Mouse (Mus musculus): ENCODE results near the gene Gm4846. TPM values are rescaled to one million over a fixed set of nuclear protein-coding genes. Genes with fewer than 3 reads are reported as not detected.
"Not testable (repeated sequence)": the region's sequence is repeated elsewhere in the genome, so short reads cannot be mapped to it uniquely, and the experiment has no call there.

Gm4846 gene
- not detected in 2 replicates for polyA plus RNA-seq (2014; fragmentation: Nextera tagmentation; extraction: Ambion mirVana)

GRCm38 (mm10) chr1:166497488-166497887, at the start of gene Gm4846:
Gene Gm4846 (minus strand): TSS chr1:166497588.
- not testable (repeated sequence) for H3K9ac ChIP-seq (replicated peaks; ENCODE audit: low read length); H3K4me2 ChIP-seq (ENCODE audit: low read depth, low read length); ATAC-seq (replicated peaks; ENCODE audit: insufficient number of reproducible peaks, low FRiP score, low TSS enrichment, low read depth); H3K9me3 ChIP-seq (replicated peaks; ENCODE audit: control insufficient read depth, low read length); H3K4me1 ChIP-seq (ENCODE audit: control insufficient read depth, insufficient read depth, low read length); H3K27ac ChIP-seq (replicated peaks; ENCODE audit: low read depth, low read length); H3K36me3 ChIP-seq (replicated peaks; ENCODE audit: control insufficient read depth, insufficient read depth, low read depth, low read length); DNase-seq (ENCODE audit: low spot score); H3K4me3 ChIP-seq (ENCODE audit: low read depth, low read length); H3K27me3 ChIP-seq (ENCODE audit: control insufficient read depth, insufficient read depth, low read length)
- 36% methylated on average over 1 of the region's 1 CpGs for whole genome bisulfite sequencing

- H3K4me1 ChIP-seq (ENCODE audit: control insufficient read depth, insufficient read depth, low read length); H3K36me3 ChIP-seq (replicated peaks; ENCODE audit: control insufficient read depth, insufficient read depth, low read depth, low read length); H3K9me3 ChIP-seq (replicated peaks; ENCODE audit: control insufficient read depth, low read length); H3K27me3 ChIP-seq (ENCODE audit: control insufficient read depth, insufficient read depth, low read length); DNase-seq (ENCODE audit: low spot score); H3K9ac ChIP-seq (replicated peaks; ENCODE audit: low read length); H3K4me3 ChIP-seq (ENCODE audit: low read depth, low read length); H3K4me2 ChIP-seq (ENCODE audit: low read depth, low read length); ATAC-seq (replicated peaks; ENCODE audit: insufficient number of reproducible peaks, low FRiP score, low TSS enrichment, low read depth); H3K27ac ChIP-seq (replicated peaks; ENCODE audit: low read depth, low read length): not testable (repeated sequence)
- 74% methylated on average over 2 of the region's 2 CpGs for WGBS
These were observed 34.1 kb upstream of the Gm4846 start for GRCm38 (mm10) chr1:166531521-166531920.

- H3K4me2 ChIP-seq (ENCODE audit: low read depth, low read length); H3K4me3 ChIP-seq (ENCODE audit: low read depth, low read length); H3K27ac ChIP-seq (replicated peaks; ENCODE audit: low read depth, low read length); H3K27me3 ChIP-seq (ENCODE audit: control insufficient read depth, insufficient read depth, low read length); H3K36me3 ChIP-seq (replicated peaks; ENCODE audit: control insufficient read depth, insufficient read depth, low read depth, low read length); H3K9me3 ChIP-seq (replicated peaks; ENCODE audit: control insufficient read depth, low read length); H3K4me1 ChIP-seq (ENCODE audit: control insufficient read depth, insufficient read depth, low read length); ATAC-seq (replicated peaks; ENCODE audit: insufficient number of reproducible peaks, low FRiP score, low TSS enrichment, low read depth); H3K9ac ChIP-seq (replicated peaks; ENCODE audit: low read length); DNase-seq (ENCODE audit: low spot score): not testable (repeated sequence)
- 88% methylated on average over 2 of the region's 2 CpGs for WGBS
These were observed 27.3 kb upstream of the Gm4846 start for GRCm38 (mm10) chr1:166524709-166525108.

- not testable (repeated sequence) for H3K9me3 ChIP-seq (replicated peaks; ENCODE audit: control insufficient read depth, low read length); H3K27me3 ChIP-seq (ENCODE audit: control insufficient read depth, insufficient read depth, low read length); H3K4me2 ChIP-seq (ENCODE audit: low read depth, low read length); H3K9ac ChIP-seq (replicated peaks; ENCODE audit: low read length); DNase-seq (ENCODE audit: low spot score); ATAC-seq (replicated peaks; ENCODE audit: insufficient number of reproducible peaks, low FRiP score, low TSS enrichment, low read depth); H3K36me3 ChIP-seq (replicated peaks; ENCODE audit: control insufficient read depth, insufficient read depth, low read depth, low read length); H3K4me1 ChIP-seq (ENCODE audit: control insufficient read depth, insufficient read depth, low read length); H3K27ac ChIP-seq (replicated peaks; ENCODE audit: low read depth, low read length); H3K4me3 ChIP-seq (ENCODE audit: low read depth, low read length)
- 88% methylated on average over 6 of the region's 6 CpGs for WGBS
These were observed 22.2 kb upstream of the Gm4846 start for GRCm38 (mm10) chr1:166519626-166520025.

GRCm38 (mm10) chr1:166516556-166516955, 19.2 kb upstream of the Gm4846 start:
- ATAC-seq (replicated peaks; ENCODE audit: insufficient number of reproducible peaks, low FRiP score, low TSS enrichment, low read depth) (no peak), DNase-seq (ENCODE audit: low spot score) (no peak)
- 81% methylated on average over 1 of the region's 1 CpGs for WGBS
- no peaks in the 10 kb centered on the region for H3K4me1 ChIP-seq (ENCODE audit: control insufficient read depth, insufficient read depth, low read length)
- H3K4me3 ChIP-seq (ENCODE audit: low read depth, low read length) = no peak overlapping the region
- no peaks in the 10 kb centered on the region for H3K27me3 ChIP-seq (ENCODE audit: control insufficient read depth, insufficient read depth, low read length)
- no peak overlapping the region for H3K9ac ChIP-seq (replicated peaks; ENCODE audit: low read length)
- H3K36me3 ChIP-seq (replicated peaks; ENCODE audit: control insufficient read depth, insufficient read depth, low read depth, low read length) = no peaks in the 10 kb centered on the region
- no peak overlapping the region for H3K4me2 ChIP-seq (ENCODE audit: low read depth, low read length)
- H3K27ac ChIP-seq (replicated peaks; ENCODE audit: low read depth, low read length) = no peak overlapping the region
- no peaks in the 10 kb centered on the region for H3K9me3 ChIP-seq (replicated peaks; ENCODE audit: control insufficient read depth, low read length)

- H3K9me3 ChIP-seq (replicated peaks; ENCODE audit: control insufficient read depth, low read length); ATAC-seq (replicated peaks; ENCODE audit: insufficient number of reproducible peaks, low FRiP score, low TSS enrichment, low read depth); H3K4me3 ChIP-seq (ENCODE audit: low read depth, low read length); H3K9ac ChIP-seq (replicated peaks; ENCODE audit: low read length); H3K36me3 ChIP-seq (replicated peaks; ENCODE audit: control insufficient read depth, insufficient read depth, low read depth, low read length); DNase-seq (ENCODE audit: low spot score); H3K4me2 ChIP-seq (ENCODE audit: low read depth, low read length); H3K27ac ChIP-seq (replicated peaks; ENCODE audit: low read depth, low read length); H3K4me1 ChIP-seq (ENCODE audit: control insufficient read depth, insufficient read depth, low read length); H3K27me3 ChIP-seq (ENCODE audit: control insufficient read depth, insufficient read depth, low read length): not testable (repeated sequence)
- 96% methylated on average over 2 of the region's 2 CpGs for WGBS
These were observed 6.8 kb upstream of the Gm4846 start for GRCm38 (mm10) chr1:166504206-166504605.

- Histone ChIP-seq H3K4me3 (ENCODE audit: low read depth, low read length) (no peak overlapping the region), H3K4me1 (ENCODE audit: control insufficient read depth, insufficient read depth, low read length) (no peaks in the 10 kb centered on the region)
- DNase-seq (ENCODE audit: low spot score) = no peak
These were observed 17.9 kb downstream of the Gm4846 start for GRCm38 (mm10) chr1:166479503-166479902.

GRCm38 (mm10) chr1:166467172-166467571, 30.2 kb downstream of the Gm4846 start:
- Histone ChIP-seq H3K4me3 (ENCODE audit: low read depth, low read length) (no peak overlapping the region), H3K27me3 (ENCODE audit: control insufficient read depth, insufficient read depth, low read length) (no peaks in the 10 kb centered on the region), H3K9ac (replicated peaks; ENCODE audit: low read length) (no peak overlapping the region), H3K27ac (replicated peaks; ENCODE audit: low read depth, low read length) (no peak overlapping the region), H3K36me3 (replicated peaks; ENCODE audit: control insufficient read depth, insufficient read depth, low read depth, low read length) (no peaks in the 10 kb centered on the region), H3K4me1 (ENCODE audit: control insufficient read depth, insufficient read depth, low read length) (no peaks in the 10 kb centered on the region), H3K4me2 (ENCODE audit: low read depth, low read length) (no peak overlapping the region), H3K9me3 (replicated peaks; ENCODE audit: control insufficient read depth, low read length) (no peaks in the 10 kb centered on the region)
- ATAC-seq (replicated peaks; ENCODE audit: insufficient number of reproducible peaks, low FRiP score, low TSS enrichment, low read depth) = no peak
- no peak for DNase-seq (ENCODE audit: low spot score)
- 88% methylated on average over 3 of the region's 3 CpGs for WGBS

More at GRCm38 (mm10) chr1:166479503-166479902, 17.9 kb downstream of the Gm4846 start:
- Histone ChIP-seq H3K27me3 (ENCODE audit: control insufficient read depth, insufficient read depth, low read length) (no peaks in the 10 kb centered on the region), H3K4me2 (ENCODE audit: low read depth, low read length) (no peak overlapping the region), H3K36me3 (replicated peaks; ENCODE audit: control insufficient read depth, insufficient read depth, low read depth, low read length) (no peaks in the 10 kb centered on the region), H3K9me3 (replicated peaks; ENCODE audit: control insufficient read depth, low read length) (no peaks in the 10 kb centered on the region), H3K27ac (replicated peaks; ENCODE audit: low read depth, low read length) (no peak overlapping the region), H3K9ac (replicated peaks; ENCODE audit: low read length) (no peak overlapping the region)
- ATAC-seq (replicated peaks; ENCODE audit: insufficient number of reproducible peaks, low FRiP score, low TSS enrichment, low read depth) = no peak
- WGBS = 76% methylated on average over 2 of the region's 2 CpGs
